Mouse (Mus musculus) embryonic stem cell, embryonic (primary cell): ENCODE measurements around the gene Shmt1.

Experiments
- CTCF ChIA-PET, 4 experiments: fragments of 300-600 bp in 2 of 4; fragments of 350-600 bp in 2 of 4; sonication (Branson Sonifier 250); formaldehyde crosslinking; loops; one replicate each; lab custom pipeline; 2022; ENCODE audit warnings: inconsistent platforms in 2 of 4; lab: Charles Lee
- POLR2A ChIA-PET, 4 experiments: fragments of 300-600 bp in 2 of 4; fragments of 350-600 bp in 2 of 4; sonication (Branson Sonifier 250); formaldehyde crosslinking; loops; one replicate each; lab custom pipeline; 2022; ENCODE audit warnings: antibody characterized with exemption in 4 of 4, inconsistent platforms in 1 of 4; lab: Charles Lee

Gene Shmt1

GRCm38 (mm10) chr11:60811618-60812017 is at the start of gene Shmt1:
TSS of gene Shmt1 (minus strand) at chr11:60811718.
- CTCF ChIA-PET: interaction anchor here (0.6 to 2.0 kb wide), 15 partner anchors 13 to 1385 kb away, joined by 3 to 20 read pairs (median 5); partner anchors contain the start of genes Smcr8 (in 2 of the 4), Top3a (in 2 of the 4), Dhrs7b (in 1 of the 4) and Tmem11 (in 1 of the 4)
- POLR2A ChIA-PET: interaction anchor here (0.5 to 4.5 kb wide), 109 partner anchors 9 to 1519 kb away, joined by 3 to 95 read pairs (median 5); partner anchors contain the start of genes Dhrs7b (in 3 of the 4), Smcr8 (in 3 of the 4), Tmem11 (in 3 of the 4) and Top3a (in 3 of the 4)

- POLR2A ChIA-PET: interaction anchor here in 2 of 4 experiments (0.8 to 9.2 kb wide), 9 partner anchors 10 to 57 kb away, joined by 3 to 60 read pairs (median 7); partner anchors contain the start of gene Tmem11 (in 1 of the 2)
- CTCF ChIA-PET: interaction anchor here in 1 of 4 experiments (1.0 kb wide), 1 partner anchor 97 kb away, joined by 3 read pairs; no protein-coding TSS in a partner anchor
These were observed 45.1 kb upstream of the Shmt1 start for GRCm38 (mm10) chr11:60856587-60856986.

GRCm38 (mm10) chr11:60845415-60845814 is 33.9 kb upstream of the Shmt1 start:
- ChIA-PET CTCF (interaction anchor here in 2 of 4 experiments (0.7 to 1.1 kb wide), 2 partner anchors 34 to 41 kb away, joined by 3 read pairs; partner anchors contain the start of gene Tmem11 (in 1 of the 2)), POLR2A (interaction anchor here (0.6 to 14.8 kb wide), 24 partner anchors 8 to 308 kb away, joined by 3 to 175 read pairs (median 6); partner anchors contain the start of genes Dhrs7b (in 3 of the 4), Shmt1 (in 2 of the 4), Map2k3 (in 1 of the 4) and Tmem11 (in 1 of the 4))

- POLR2A ChIA-PET: interaction anchor here in 3 of 4 experiments (0.6 to 14.8 kb wide), 30 partner anchors 12 to 559 kb away, joined by 3 to 175 read pairs (median 6); partner anchors contain the start of genes Dhrs7b (in 3 of the 3), Shmt1 (in 2 of the 3), Tmem11 (in 2 of the 3) and Llgl1 (in 1 of the 3)
These were observed 31.9 kb upstream of the Shmt1 start for GRCm38 (mm10) chr11:60843412-60843811.

GRCm38 (mm10) chr11:60841467-60842200 is 30.1 kb upstream of the Shmt1 start:
- ChIA-PET CTCF (interaction anchor here in 3 of 4 experiments (0.6 to 2.5 kb wide), 11 partner anchors 8 to 841 kb away, joined by 3 to 11 read pairs (median 3); partner anchors contain the start of genes Dhrs7b (in 1 of the 3) and Tmem11 (in 1 of the 3)), POLR2A (interaction anchor here in 3 of 4 experiments (0.6 to 14.8 kb wide), 39 partner anchors 9 to 304 kb away, joined by 3 to 175 read pairs (median 5); partner anchors contain the start of genes Dhrs7b (in 3 of the 3), Llgl1 (in 2 of the 3), Shmt1 (in 2 of the 3) and Tmem11 (in 2 of the 3))

More at GRCm38 (mm10) chr11:60843412-60843811, 31.9 kb upstream of the Shmt1 start:
- CTCF ChIA-PET: interaction anchor here in 2 of 4 experiments (0.6 to 2.0 kb wide), 4 partner anchors 16 to 536 kb away, joined by 3 to 10 read pairs (median 4); partner anchors contain the start of gene Tmem11 (in 1 of the 2)

- CTCF ChIA-PET: interaction anchor here in 1 of 4 experiments (0.6 kb wide), 2 partner anchors 12 to 1442 kb away, joined by 3 read pairs; no protein-coding TSS in a partner anchor
- POLR2A ChIA-PET: interaction anchor here in 3 of 4 experiments (0.6 to 14.8 kb wide), 20 partner anchors 7 to 301 kb away, joined by 3 to 175 read pairs (median 4); partner anchors contain the start of genes Dhrs7b (in 2 of the 3), Shmt1 (in 2 of the 3), Mief2 (in 1 of the 3) and Smcr8 (in 1 of the 3)
These were observed 26.3 kb upstream of the Shmt1 start for GRCm38 (mm10) chr11:60837644-60838406.

- POLR2A ChIA-PET: interaction anchor here in 3 of 4 experiments (0.5 to 2.5 kb wide), 22 partner anchors 8 to 748 kb away, joined by 3 to 11 read pairs (median 4); partner anchors contain the start of genes Shmt1 (in 2 of the 3), Tmem11 (in 2 of the 3), Mief2 (in 1 of the 3) and Smcr8 (in 1 of the 3)
- CTCF ChIA-PET: interaction anchor here in 1 of 4 experiments (1.3 kb wide), 1 partner anchor 117 kb away, joined by 3 read pairs; no protein-coding TSS in a partner anchor
These were observed 25.4 kb upstream of the Shmt1 start for GRCm38 (mm10) chr11:60836897-60837296.

GRCm38 (mm10) chr11:60830433-60831052 is 19.0 kb upstream of the Shmt1 start, which contains the start of gene Dhrs7b:
TSS of gene Dhrs7b (plus strand) at chr11:60830631.
- CTCF ChIA-PET: interaction anchor here in 2 of 4 experiments (0.7 to 2.3 kb wide), 10 partner anchors 10 to 132 kb away, joined by 3 to 14 read pairs (median 4); partner anchors contain the start of genes Tmem11 (in 2 of the 2) and Shmt1 (in 1 of the 2)
- POLR2A ChIA-PET: interaction anchor here (0.5 to 9.7 kb wide), 87 partner anchors 8 to 293 kb away, joined by 3 to 175 read pairs (median 4); partner anchors contain the start of genes Shmt1 (in 3 of the 4), Smcr8 (in 3 of the 4), Top3a (in 3 of the 4) and Map2k3 (in 2 of the 4)

GRCm38 (mm10) chr11:60828903-60829302 is 17.4 kb upstream of the Shmt1 start:
- ChIA-PET POLR2A (interaction anchor here in 2 of 4 experiments (0.6 to 9.7 kb wide), 7 partner anchors 17 to 154 kb away, joined by 3 to 175 read pairs (median 20); partner anchors contain the start of genes Shmt1 (in 2 of the 2) and Tmem11 (in 1 of the 2)), CTCF (no interaction called here)

GRCm38 (mm10) chr11:60827241-60827945 is 15.9 kb upstream of the Shmt1 start:
- POLR2A ChIA-PET: interaction anchor here in 3 of 4 experiments (0.7 to 9.7 kb wide), 15 partner anchors 14 to 105 kb away, joined by 3 to 175 read pairs (median 4); partner anchors contain the start of genes Tmem11 (in 3 of the 3) and Shmt1 (in 2 of the 3)
- CTCF ChIA-PET: interaction anchor here in 3 of 4 experiments (0.7 to 2.1 kb wide), 4 partner anchors 15 to 52 kb away, joined by 3 to 20 read pairs (median 4); partner anchors contain the start of gene Shmt1 (in 1 of the 3)

- CTCF ChIA-PET: interaction anchor here in 3 of 4 experiments (0.7 to 2.1 kb wide), 8 partner anchors 15 to 220 kb away, joined by 3 to 20 read pairs (median 4); partner anchors contain the start of genes Shmt1 (in 1 of the 3) and Tmem11 (in 1 of the 3)
- POLR2A ChIA-PET: interaction anchor here in 3 of 4 experiments (0.7 to 9.7 kb wide), 15 partner anchors 11 to 84 kb away, joined by 3 to 175 read pairs (median 4); partner anchors contain the start of genes Tmem11 (in 3 of the 3) and Shmt1 (in 2 of the 3)
These were observed 15.2 kb upstream of the Shmt1 start for GRCm38 (mm10) chr11:60826700-60827099.

- ChIA-PET POLR2A (interaction anchor here in 2 of 4 experiments (0.7 to 9.7 kb wide), 5 partner anchors 14 to 62 kb away, joined by 3 to 95 read pairs (median 9); partner anchors contain the start of genes Shmt1 (in 2 of the 2) and Tmem11 (in 1 of the 2)), CTCF (interaction anchor here in 1 of 4 experiments (1.5 kb wide), 1 partner anchor 17 kb away, joined by 3 read pairs; no protein-coding TSS in a partner anchor)
These were observed 13.7 kb upstream of the Shmt1 start for GRCm38 (mm10) chr11:60825191-60825590.

GRCm38 (mm10) chr11:60823771-60824170 is 12.3 kb upstream of the Shmt1 start:
- ChIA-PET POLR2A (interaction anchor here in 3 of 4 experiments (0.6 to 5.2 kb wide), 14 partner anchors 12 to 763 kb away, joined by 3 to 43 read pairs (median 3); partner anchors contain the start of genes Shmt1 (in 2 of the 3), Smcr8 (in 1 of the 3) and Top3a (in 1 of the 3)), CTCF (interaction anchor here in 3 of 4 experiments (0.7 to 0.8 kb wide), 3 partner anchors 15 to 186 kb away, joined by 3 to 6 read pairs (median 5); no protein-coding TSS in a partner anchor)

GRCm38 (mm10) chr11:60816398-60816797 is 4.9 kb upstream of the Shmt1 start:
- ChIA-PET POLR2A (interaction anchor here in 2 of 4 experiments (0.6 to 1.4 kb wide), 4 partner anchors 8 to 71 kb away, joined by 3 to 5 read pairs (median 4); partner anchors contain the start of gene Dhrs7b (in 1 of the 2)), CTCF (no interaction called here)
